Mouse (Mus musculus) embryonic facial prominence, embryonic 13.5 days (tissue): ENCODE data around the gene Stat3. TPM values are rescaled to one million over a fixed set of nuclear protein-coding genes. Genes with fewer than 3 reads are reported as not detected.

Experiments used
- ATAC-seq: fragments of 200-750 bp; cut with Nextera tagmentation; 2 replicates; pipeline ENCODE4 v1.8.0; 2017; ENCODE audit warnings: low read depth; ENCODE audit not compliant: insufficient number of reproducible peaks, insufficient read depth, low FRiP score, low TSS enrichment
- H3K27ac ChIP-seq: fragments of 300-500 bp; sonication (generic); 2 replicates; pipeline ENCODE4 v1.5.1; 2015; ENCODE audit warnings: moderate library complexity, mild to moderate bottlenecking, inconsistent platforms
- H3K27me3 ChIP-seq: fragments of 300-500 bp; sonication (generic); 2 replicates; pipeline ENCODE4 v1.6.1; 2015; ENCODE audit warnings: mild to moderate bottlenecking, inconsistent platforms
- H3K36me3 ChIP-seq: fragments of 300-500 bp; sonication (generic); 2 replicates; pipeline ENCODE4 v1.6.1; 2015; ENCODE audit warnings: mild to moderate bottlenecking, inconsistent platforms
- H3K4me1 ChIP-seq: fragments of 300-500 bp; sonication (generic); 2 replicates; pipeline ENCODE4 v1.6.1; 2015; ENCODE audit warnings: inconsistent platforms
- H3K4me2 ChIP-seq: fragments of 300-500 bp; sonication (generic); 2 replicates; pipeline ENCODE4 v1.6.1; 2015; ENCODE audit warnings: moderate library complexity, mild to moderate bottlenecking, inconsistent platforms
- H3K4me3 ChIP-seq: fragments of 300-500 bp; sonication (generic); 2 replicates; pipeline ENCODE4 v1.5.1; 2015; ENCODE audit warnings: mild to moderate bottlenecking, inconsistent platforms
- H3K9ac ChIP-seq: fragments of 300-500 bp; sonication (generic); 2 replicates; pipeline ENCODE4 v1.6.1; 2015; ENCODE audit warnings: mild to moderate bottlenecking, inconsistent platforms
- H3K9me3 ChIP-seq: fragments of 300-500 bp; sonication (generic); 2 replicates; pipeline ENCODE4 v1.6.1; 2016; ENCODE audit warnings: inconsistent platforms
- WGBS: fragments of 180-500 bp; shearing (Covaris S2); methylation state at CpG from one replicate; pipeline ENCODE4 v1.1.7; 2015; ENCODE audit warnings: mixed read lengths; 5-methylcytosine and 5-hydroxymethylcytosine counted together
- polyA plus RNA-seq: library from polyadenylated mRNA; unstranded; fragments of >200 nt; fragmentation: Nextera tagmentation; extraction: Ambion mirVana; gene quantifications from 2 replicates; pipeline ENCODE4 v1.2.1, GENCODE M21; 2015

The Stat3 gene
- polyA plus RNA-seq, 1 experiment from 2014 or later, result 40.7 TPM

GRCm38 (mm10) chr11:100860198-100861048, 78.9 kb downstream of the Stat3 start:
- Histone ChIP-seq H3K4me3 (peak overlapping the region; percentile 51), H3K27me3 (peaks cover 48% of the 10 kb centered on the region), H3K9me3 (no peaks in the 10 kb centered on the region), H3K9ac (peak overlapping the region; percentile 72), H3K27ac (no peak overlapping the region), H3K4me2 (peak overlapping the region; percentile 73), H3K36me3 (no peaks in the 10 kb centered on the region), H3K4me1 (peaks cover 19% of the 10 kb centered on the region)
- peak; percentile 76 for ATAC-seq
- 3% methylated on average over 52 of the region's 55 CpGs for WGBS

GRCm38 (mm10) chr11:100859579-100860075, 79.7 kb downstream of the Stat3 start:
- H3K4me1 ChIP-seq, result peaks cover 19% of the 10 kb centered on the region
- no peak overlapping the region for H3K27ac ChIP-seq
- no peak for ATAC-seq
- peaks cover 52% of the 10 kb centered on the region for H3K27me3 ChIP-seq
- peak overlapping the region; percentile 73 for H3K4me2 ChIP-seq
- WGBS, result 38% methylated on average over 6 of the region's 6 CpGs
- H3K4me3 ChIP-seq, result peak overlapping the region; percentile 51
- H3K36me3 ChIP-seq, result no peaks in the 10 kb centered on the region
- H3K9ac ChIP-seq, result peak overlapping the region; percentile 72; the same call in 1 of the 2 replicates
- H3K9me3 ChIP-seq, result no peaks in the 10 kb centered on the region

- H3K27ac ChIP-seq, result no peak within 1 kb of the TSS
- peak within 1 kb of the TSS; percentile 51 for H3K4me3 ChIP-seq
- ATAC-seq, result no peak
- H3K4me2 ChIP-seq, result peak within 1 kb of the TSS; percentile 73
- no peaks in the 10 kb centered on the region for H3K36me3 ChIP-seq
- H3K9me3 ChIP-seq, result no peaks in the 10 kb centered on the region
- 45% methylated on average over 9 of the region's 9 CpGs for WGBS
- H3K4me1 ChIP-seq, result peaks cover 19% of the 10 kb centered on the region
- peaks cover 56% of the 10 kb centered on the region for H3K27me3 ChIP-seq
- H3K9ac ChIP-seq, result peak within 1 kb of the TSS; percentile 72
These were observed 80.3 kb downstream of the Stat3 start, which contains the start of gene Stat5a for GRCm38 (mm10) chr11:100858935-100859578. TSS of gene Stat5a (plus strand) at chr11:100859351.

GRCm38 (mm10) chr11:100857960-100858359, 81.4 kb downstream of the Stat3 start:
- Histone ChIP-seq H3K27me3 (peaks cover 62% of the 10 kb centered on the region), H3K9ac (no peak overlapping the region), H3K4me1 (peaks cover 19% of the 10 kb centered on the region), H3K36me3 (no peaks in the 10 kb centered on the region), H3K9me3 (no peaks in the 10 kb centered on the region), H3K4me2 (no peak overlapping the region), H3K27ac (no peak overlapping the region), H3K4me3 (no peak overlapping the region)
- no peak for ATAC-seq
- WGBS, result 65% methylated on average over 6 of the region's 6 CpGs

- WGBS, result 85% methylated on average over 4 of the region's 4 CpGs
- Histone ChIP-seq H3K9ac (no peak overlapping the region), H3K27me3 (peaks cover 60% of the 10 kb centered on the region), H3K27ac (no peak overlapping the region), H3K4me2 (no peak overlapping the region), H3K9me3 (no peaks in the 10 kb centered on the region), H3K4me3 (no peak overlapping the region), H3K36me3 (no peaks in the 10 kb centered on the region), H3K4me1 (peaks cover 22% of the 10 kb centered on the region)
- no peak for ATAC-seq
These were observed 84.2 kb downstream of the Stat3 start for GRCm38 (mm10) chr11:100855178-100855577.

GRCm38 (mm10) chr11:100854268-100854667, 85.1 kb downstream of the Stat3 start:
- Histone ChIP-seq H3K4me2 (no peak overlapping the region), H3K27ac (no peak overlapping the region), H3K27me3 (peaks cover 57% of the 10 kb centered on the region), H3K4me3 (no peak overlapping the region), H3K9me3 (no peaks in the 10 kb centered on the region), H3K36me3 (no peaks in the 10 kb centered on the region), H3K9ac (no peak overlapping the region), H3K4me1 (peaks cover 19% of the 10 kb centered on the region)
- 58% methylated on average over 4 of the region's 4 CpGs for WGBS
- ATAC-seq, result no peak

GRCm38 (mm10) chr11:100853018-100853417, 86.3 kb downstream of the Stat3 start:
- Histone ChIP-seq H3K27ac (no peak overlapping the region), H3K4me2 (no peak overlapping the region), H3K27me3 (peaks cover 47% of the 10 kb centered on the region), H3K9me3 (no peaks in the 10 kb centered on the region), H3K4me3 (no peak overlapping the region), H3K36me3 (no peaks in the 10 kb centered on the region), H3K9ac (no peak overlapping the region), H3K4me1 (peaks cover 19% of the 10 kb centered on the region)
- no peak for ATAC-seq
- WGBS, result 77% methylated on average over 5 of the region's 5 CpGs

- WGBS, result 91% methylated on average over 2 of the region's 2 CpGs
- no peaks in the 10 kb centered on the region for H3K9me3 ChIP-seq
- H3K27me3 ChIP-seq, result peaks cover 46% of the 10 kb centered on the region
These were observed 87.3 kb downstream of the Stat3 start for GRCm38 (mm10) chr11:100852088-100852487.

GRCm38 (mm10) chr11:100850778-100851528, 88.4 kb downstream of the Stat3 start:
- peak overlapping the region; percentile 92 for H3K4me3 ChIP-seq
- H3K9me3 ChIP-seq, result no peaks in the 10 kb centered on the region
- peaks cover 36% of the 10 kb centered on the region for H3K27me3 ChIP-seq
- H3K9ac ChIP-seq, result peak overlapping the region; percentile 94
- peaks cover 21% of the 10 kb centered on the region for H3K4me1 ChIP-seq
- WGBS, result 1% methylated on average over 33 of the region's 33 CpGs
- no peaks in the 10 kb centered on the region for H3K36me3 ChIP-seq
- peak overlapping the region; percentile 83 for H3K4me2 ChIP-seq
- ATAC-seq, result peak; percentile 15; the same call in 1 of the 2 replicates
- peak overlapping the region; percentile 78 for H3K27ac ChIP-seq

More at GRCm38 (mm10) chr11:100852088-100852487, 87.3 kb downstream of the Stat3 start:
- Histone ChIP-seq H3K9ac (no peak overlapping the region), H3K36me3 (no peaks in the 10 kb centered on the region), H3K4me3 (no peak overlapping the region), H3K4me2 (no peak overlapping the region), H3K27ac (no peak overlapping the region), H3K4me1 (peaks cover 21% of the 10 kb centered on the region)
- no peak for ATAC-seq

- under 1% methylated on average over 102 of the region's 104 CpGs for WGBS
- no peaks in the 10 kb centered on the region for H3K9me3 ChIP-seq
These were observed 89.1 kb downstream of the Stat3 start, which contains the start of gene Stat5b for GRCm38 (mm10) chr11:100850038-100850777. TSS of gene Stat5b (minus strand) at chr11:100850724.

More at GRCm38 (mm10) chr11:100850038-100850777, 89.1 kb downstream of the Stat3 start, which contains the start of gene Stat5b:
- H3K27ac ChIP-seq, result peak within 1 kb of the TSS; percentile 78
- H3K4me1 ChIP-seq, result peaks cover 21% of the 10 kb centered on the region
- peak within 1 kb of the TSS; percentile 94 for H3K9ac ChIP-seq
- no peaks in the 10 kb centered on the region for H3K36me3 ChIP-seq
- peak within 1 kb of the TSS; percentile 92 for H3K4me3 ChIP-seq
- peaks cover 29% of the 10 kb centered on the region for H3K27me3 ChIP-seq
- ATAC-seq, result peak; percentile 65
- H3K4me2 ChIP-seq, result peak within 1 kb of the TSS; percentile 83
